Mouse (Mus musculus) hindbrain, postnatal 0 days (tissue): ENCODE measurements at regions not wholly inside any gene's neighbourhood (a gene's known extent, or its start where the extent isn't known, plus 50 kb on each side); places are given as distances from the start of the nearest gene placed in this dataset.

Source experiments
- ATAC-seq: fragments of 200-750 bp; cut with Nextera tagmentation; 2 replicates; pipeline ENCODE4 v1.8.0; 2017; ENCODE audit warnings: mild to moderate bottlenecking, moderate TSS enrichment, moderate library complexity
- DNase-seq: peaks from one replicate; pipeline ENCODE4 v3.0.0-alpha.2; 2015; ENCODE audit warnings: low spot score
- H3K27ac ChIP-seq: fragments of 300-500 bp; sonication (generic); 2 replicates; pipeline ENCODE4 v1.5.1; 2014; ENCODE audit warnings: mild to moderate bottlenecking
- H3K27me3 ChIP-seq: fragments of 300-500 bp; sonication (generic); 2 replicates; pipeline ENCODE4 v1.6.1; 2014; ENCODE audit warnings: low read length, mixed read lengths; ENCODE audit not compliant: insufficient read depth
- H3K36me3 ChIP-seq: fragments of 300-500 bp; sonication (generic); 2 replicates; pipeline ENCODE4 v1.6.1; 2014; ENCODE audit warnings: low read length, mixed read lengths; ENCODE audit not compliant: insufficient read depth
- H3K4me1 ChIP-seq: fragments of 300-500 bp; sonication (generic); 2 replicates; pipeline ENCODE4 v1.6.1; 2014; ENCODE audit warnings: antibody characterized with exemption, low read length, mixed read lengths; ENCODE audit not compliant: insufficient read depth
- H3K4me2 ChIP-seq: fragments of 300-500 bp; sonication (generic); 2 replicates; pipeline ENCODE4 v1.6.1; 2014; ENCODE audit warnings: low read depth, mild to moderate bottlenecking, low read length, moderate library complexity, mixed read lengths
- H3K4me3 ChIP-seq: fragments of 300-500 bp; sonication (generic); 2 replicates; pipeline ENCODE4 v1.5.1; 2014; ENCODE audit warnings: low read length
- H3K9ac ChIP-seq: fragments of 300-500 bp; sonication (generic); replicated peaks from 2 replicates; pipeline ENCODE4 v1.6.1; 2014; ENCODE audit warnings: mild to moderate bottlenecking, low read length, moderate library complexity, mixed read lengths
- H3K9me3 ChIP-seq: fragments of 300-500 bp; sonication (generic); 2 replicates; pipeline ENCODE4 v1.6.1; 2016; ENCODE audit warnings: low read length, mixed read lengths
- CTCF ChIP-seq: IDR thresholded peaks from 2 replicates; pipeline ENCODE4 v1.5.1; 2016; ENCODE audit warnings: antibody characterized with exemption, control low read depth, low read depth
- WGBS: fragments of 180-500 bp; shearing (Covaris S2); extraction: QIAGEN DNeasy Blood & Tissue Kit; methylation state at CpG from one replicate; pipeline ENCODE4 v1.1.7; 2014; 5-methylcytosine and 5-hydroxymethylcytosine counted together

GRCm38 (mm10) chr13:82903637-82904036 lies 600.2 kb upstream of the Mef2c start:
- Histone ChIP-seq H3K9me3 (no peaks in the 10 kb centered on the region), H3K27me3 (no peaks in the 10 kb centered on the region), H3K9ac (no peak overlapping the region), H3K4me2 (no peak overlapping the region), H3K4me3 (no peak overlapping the region), H3K4me1 (no peaks in the 10 kb centered on the region), H3K27ac (no peak overlapping the region), H3K36me3 (no peaks in the 10 kb centered on the region)
- ATAC-seq (no peak), DNase-seq (no peak)
- TF ChIP-seq CTCF: no peak

- Histone ChIP-seq H3K9ac (no peak overlapping the region), H3K9me3 (no peaks in the 10 kb centered on the region), H3K4me2 (no peak overlapping the region), H3K27me3 (no peaks in the 10 kb centered on the region), H3K27ac (no peak overlapping the region), H3K36me3 (no peaks in the 10 kb centered on the region), H3K4me1 (no peaks in the 10 kb centered on the region), H3K4me3 (no peak overlapping the region)
- WGBS: 91% methylated on average over 4 of the region's 4 CpGs
- DNase-seq (no peak), ATAC-seq (no peak)
- TF ChIP-seq CTCF: no peak
Measured at GRCm38 (mm10) chr13:82907689-82908088, 596.1 kb upstream of the Mef2c start.

DNA sequence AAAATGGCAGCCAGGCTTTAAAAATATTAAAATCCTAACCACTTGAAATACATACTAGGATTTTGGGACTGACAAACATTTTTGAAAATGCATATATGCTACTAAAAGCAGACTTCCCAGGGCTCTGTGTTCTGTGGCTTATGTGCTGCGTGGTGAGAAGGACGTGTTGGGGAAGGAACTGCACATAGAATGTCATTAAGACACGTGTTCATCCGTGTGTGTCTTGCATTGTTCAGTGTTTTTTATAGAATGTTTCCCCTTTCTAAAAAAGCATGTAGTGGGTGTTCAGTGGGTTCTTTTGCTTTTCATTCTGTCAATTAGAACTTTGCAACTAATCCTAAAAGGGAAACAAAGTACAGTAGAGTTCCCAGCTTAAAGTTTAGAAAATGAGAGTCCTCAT lies 594.7 kb upstream of the Mef2c start:
- Histone ChIP-seq H3K4me2 (no peak overlapping the region), H3K4me3 (no peak overlapping the region), H3K27ac (no peak overlapping the region), H3K9me3 (no peaks in the 10 kb centered on the region), H3K27me3 (no peaks in the 10 kb centered on the region), H3K9ac (no peak overlapping the region), H3K4me1 (no peaks in the 10 kb centered on the region), H3K36me3 (no peaks in the 10 kb centered on the region)
- DNase-seq (no peak), ATAC-seq (no peak)
- no peak for TF ChIP-seq CTCF
- WGBS: 85% methylated on average over 4 of the region's 4 CpGs

DNA sequence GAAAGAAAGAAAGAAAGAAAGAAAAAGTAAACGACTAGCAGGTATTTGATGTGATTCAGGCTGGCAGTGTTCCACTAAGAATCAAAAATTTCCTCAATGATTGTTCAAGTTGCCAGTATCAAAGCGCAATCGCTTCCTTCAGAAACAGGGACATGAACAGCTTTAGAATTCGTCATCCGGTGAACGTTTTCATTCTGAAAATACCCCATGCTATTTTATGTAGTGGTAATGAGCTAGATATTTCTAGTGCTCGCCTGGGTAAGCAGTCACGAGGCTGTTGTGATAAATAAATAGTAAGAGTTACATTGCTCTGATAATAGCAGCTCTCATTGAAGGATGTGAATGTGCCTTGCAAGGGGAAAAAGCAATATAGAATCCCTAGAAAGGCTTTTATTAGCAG lies 591.0 kb upstream of the Mef2c start:
- H3K9me3 ChIP-seq: no peaks in the 10 kb centered on the region
- no peak for TF ChIP-seq CTCF
- H3K27ac ChIP-seq: no peak overlapping the region
- WGBS: 80% methylated on average over 8 of the region's 8 CpGs
- no peaks in the 10 kb centered on the region for H3K4me1 ChIP-seq
- no peak for DNase-seq
- H3K4me3 ChIP-seq: no peak overlapping the region
- H3K36me3 ChIP-seq: no peaks in the 10 kb centered on the region
- H3K27me3 ChIP-seq: no peaks in the 10 kb centered on the region
- H3K4me2 ChIP-seq: no peak overlapping the region
- ATAC-seq: no peak
- H3K9ac ChIP-seq: no peak overlapping the region

GRCm38 (mm10) chr13:82915194-82915593 lies 588.6 kb upstream of the Mef2c start:
- H3K27ac ChIP-seq: no peak overlapping the region
- H3K9ac ChIP-seq: no peak overlapping the region
- no peak overlapping the region for H3K4me3 ChIP-seq
- ATAC-seq (no peak), DNase-seq (no peak)
- H3K27me3 ChIP-seq: no peaks in the 10 kb centered on the region
- H3K4me2 ChIP-seq: no peak overlapping the region
- H3K36me3 ChIP-seq: no peaks in the 10 kb centered on the region
- H3K4me1 ChIP-seq: no peaks in the 10 kb centered on the region
- H3K9me3 ChIP-seq: no peaks in the 10 kb centered on the region
- no peak for TF ChIP-seq CTCF
- 91% methylated on average over 4 of the region's 4 CpGs for WGBS

DNA sequence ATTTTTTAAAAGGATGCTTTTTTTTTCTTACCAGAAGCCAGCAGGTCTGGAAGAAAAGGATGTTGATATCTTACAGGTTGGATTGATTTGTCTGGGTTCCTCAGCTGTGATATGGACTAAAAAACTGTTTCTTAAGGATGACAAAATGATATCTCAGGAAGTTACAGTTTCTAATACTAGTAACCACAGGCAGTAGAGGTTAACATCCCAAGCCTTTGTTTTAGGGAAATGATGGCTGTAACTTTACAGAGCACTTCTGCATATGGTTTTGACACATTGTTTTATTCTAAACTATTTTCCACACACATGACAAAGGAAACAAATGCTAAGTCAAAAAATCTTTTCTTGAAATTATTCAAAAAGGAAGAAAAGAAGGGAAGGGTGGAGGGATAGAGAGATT lies 573.8 kb upstream of the Mef2c start:
- ATAC-seq (no peak), DNase-seq (no peak)
- H3K36me3 ChIP-seq: no peaks in the 10 kb centered on the region
- H3K27me3 ChIP-seq: no peaks in the 10 kb centered on the region
- no peak overlapping the region for H3K4me3 ChIP-seq
- no peak overlapping the region for H3K27ac ChIP-seq
- no peak for TF ChIP-seq CTCF
- no peak overlapping the region for H3K9ac ChIP-seq
- H3K4me1 ChIP-seq: no peaks in the 10 kb centered on the region
- no peak overlapping the region for H3K4me2 ChIP-seq
- H3K9me3 ChIP-seq: no peaks in the 10 kb centered on the region

DNA sequence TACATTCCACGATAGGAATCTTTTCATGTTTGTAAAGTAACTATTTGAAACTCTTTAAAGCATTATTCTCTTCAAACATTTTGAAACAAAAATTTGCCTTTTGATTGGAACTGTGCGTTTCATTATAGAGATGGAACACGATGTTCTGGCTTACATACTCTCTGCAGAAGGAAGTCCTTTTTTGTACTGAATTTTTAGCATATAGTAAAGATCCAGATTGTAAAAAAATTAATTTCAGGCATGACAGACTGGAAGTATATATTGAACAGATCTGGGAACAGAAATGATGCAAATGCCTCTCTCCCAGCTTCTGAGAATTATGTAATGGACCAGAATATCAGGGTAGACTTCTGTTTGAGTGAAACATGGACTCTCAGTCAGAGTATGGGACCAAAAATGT lies 566.0 kb upstream of the Mef2c start:
- Histone ChIP-seq H3K27me3 (no peaks in the 10 kb centered on the region), H3K4me3 (no peak overlapping the region), H3K9ac (no peak overlapping the region), H3K27ac (no peak overlapping the region), H3K36me3 (no peaks in the 10 kb centered on the region), H3K4me1 (no peaks in the 10 kb centered on the region), H3K9me3 (no peaks in the 10 kb centered on the region), H3K4me2 (no peak overlapping the region)
- no peak for TF ChIP-seq CTCF
- 93% methylated on average over 3 of the region's 3 CpGs for WGBS
- DNase-seq (no peak), ATAC-seq (no peak)
